Mouse (Mus musculus) liver, postnatal 0 days (tissue): Measurements from ENCODE around the gene Fgfr4. TPM values are rescaled to one million over a fixed set of nuclear protein-coding genes. Genes with fewer than 3 reads are reported as not detected.

ENCODE experiments used
- ATAC-seq: fragments of 200-750 bp; cut with Nextera tagmentation; 2 replicates; pipeline ENCODE4 v1.8.0; 2017; ENCODE audit warnings: mild to moderate bottlenecking, moderate library complexity
- DNase-seq: peaks from one replicate; pipeline ENCODE4 v3.0.0-alpha.2; 2016
- H3K27ac ChIP-seq: fragments of 300-500 bp; sonication (generic); 2 replicates; pipeline ENCODE4 v1.5.1; 2014; ENCODE audit warnings: antibody characterized with exemption, moderate library complexity, mild to moderate bottlenecking, low read depth
- H3K27me3 ChIP-seq: fragments of 300-500 bp; sonication (generic); 2 replicates; pipeline ENCODE4 v1.6.1; 2014; ENCODE audit warnings: low read length, control low read depth, mixed read lengths; ENCODE audit not compliant: insufficient read depth
- H3K36me3 ChIP-seq: fragments of 300-500 bp; sonication (generic); replicated peaks from 2 replicates; pipeline ENCODE4 v1.6.1; 2014; ENCODE audit warnings: mild to moderate bottlenecking, control low read depth, low read length, moderate library complexity, mixed read lengths; ENCODE audit not compliant: insufficient read depth
- H3K4me1 ChIP-seq: fragments of 300-500 bp; sonication (generic); 2 replicates; pipeline ENCODE4 v1.6.1; 2014; ENCODE audit warnings: antibody characterized with exemption, mild to moderate bottlenecking, control low read depth; ENCODE audit not compliant: insufficient read depth
- H3K4me2 ChIP-seq: fragments of 300-500 bp; sonication (generic); 2 replicates; pipeline ENCODE4 v1.6.1; 2014; ENCODE audit warnings: low read depth, mild to moderate bottlenecking, low read length, moderate library complexity, mixed read lengths
- H3K4me3 ChIP-seq: fragments of 300-500 bp; sonication (generic); 2 replicates; pipeline ENCODE4 v1.5.1; 2014; ENCODE audit warnings: low read depth, low read length
- H3K9ac ChIP-seq: fragments of 300-500 bp; sonication (generic); replicated peaks from 2 replicates; pipeline ENCODE4 v1.6.1; 2014; ENCODE audit warnings: mild to moderate bottlenecking, moderate library complexity
- H3K9me3 ChIP-seq: fragments of 300-500 bp; sonication (generic); 2 replicates; pipeline ENCODE4 v1.6.1; 2016; ENCODE audit warnings: mild to moderate bottlenecking, control low read depth, low read length, mixed read lengths
- CTCF ChIP-seq: sonication (generic); IDR thresholded peaks from 2 replicates; pipeline ENCODE4 v1.5.1; 2016; ENCODE audit warnings: antibody characterized with exemption, low read depth
- EP300 ChIP-seq: IDR thresholded peaks from 2 replicates; pipeline ENCODE4 v1.6.1; 2016; ENCODE audit warnings: antibody characterized with exemption, low read depth, mild to moderate bottlenecking
- WGBS: fragments of 180-500 bp; shearing (Covaris S2); extraction: QIAGEN DNeasy Blood & Tissue Kit; methylation state at CpG from one replicate; pipeline ENCODE4 v1.1.7; 2014; ENCODE audit not compliant: insufficient replicate concordance; 5-methylcytosine and 5-hydroxymethylcytosine counted together
- polyA plus RNA-seq: library from polyadenylated mRNA; unstranded; fragments of >200 nt; fragmentation: Nextera tagmentation; extraction: Ambion mirVana; gene quantifications from 2 replicates; pipeline ENCODE4 v1.2.1, GENCODE M21; 2015

Fgfr4 gene
- 4.9 and 5.1 TPM in 2 replicates for polyA plus RNA-seq

DNA sequence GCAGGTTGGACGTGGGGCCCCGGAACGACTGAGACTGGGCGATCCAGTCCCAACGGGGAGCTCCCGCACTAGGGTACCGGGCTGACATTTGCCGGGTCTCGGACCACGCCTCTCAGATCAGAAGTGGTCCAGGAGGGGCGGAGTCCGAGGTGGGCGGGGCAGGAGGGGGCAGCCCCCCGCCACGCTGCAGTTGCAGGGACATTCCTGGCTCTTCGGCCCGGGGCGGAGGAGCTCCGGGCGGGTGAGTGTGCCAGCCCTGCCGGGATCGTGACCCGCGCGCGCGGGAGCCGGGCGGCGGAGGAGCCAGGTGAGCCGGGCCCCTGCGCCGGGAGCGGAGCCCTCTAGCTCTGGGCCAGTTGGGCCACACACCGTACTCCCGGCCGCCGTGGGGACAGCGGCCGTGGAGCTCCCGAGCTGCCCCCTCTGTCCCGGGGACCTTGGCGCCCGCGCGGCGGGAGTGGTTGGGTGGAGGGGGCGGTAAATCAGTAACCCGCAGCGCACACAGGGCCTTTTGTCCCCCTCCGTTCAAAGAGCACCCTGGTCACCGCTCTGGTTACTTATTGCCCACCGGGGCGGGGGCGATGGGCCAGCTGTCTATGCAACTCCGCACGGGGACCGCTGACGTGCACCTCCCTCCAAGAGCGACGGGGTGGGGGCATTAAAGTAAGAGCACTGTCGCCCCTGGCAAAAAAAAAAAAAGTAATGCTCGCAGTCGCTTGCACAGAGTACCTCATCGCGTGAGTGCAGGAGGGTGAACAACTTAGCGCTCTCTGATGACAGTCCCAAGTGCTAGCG is at the start of gene Fgfr4:
TSS of gene Fgfr4 (plus strand) at position 20 of the 795 bp plus-strand sequence.
- peak; percentile 78 for DNase-seq
- Histone ChIP-seq H3K4me2 (peak within 1 kb of the TSS; percentile 68), H3K4me3 (peak within 1 kb of the TSS; percentile 52), H3K27ac (peak within 1 kb of the TSS; percentile 95), H3K27me3 (peaks cover 24% of the 10 kb centered on the region), H3K36me3 (no peaks in the 10 kb centered on the region), H3K9me3 (no peaks in the 10 kb centered on the region), H3K9ac (peak within 1 kb of the TSS; percentile 70), H3K4me1 (no peaks in the 10 kb centered on the region)
- 3% methylated on average over 61 of the region's 68 CpGs for WGBS
- no peak for TF ChIP-seq EP300
- no peak for TF ChIP-seq CTCF
- peak; percentile 97 for ATAC-seq

DNA sequence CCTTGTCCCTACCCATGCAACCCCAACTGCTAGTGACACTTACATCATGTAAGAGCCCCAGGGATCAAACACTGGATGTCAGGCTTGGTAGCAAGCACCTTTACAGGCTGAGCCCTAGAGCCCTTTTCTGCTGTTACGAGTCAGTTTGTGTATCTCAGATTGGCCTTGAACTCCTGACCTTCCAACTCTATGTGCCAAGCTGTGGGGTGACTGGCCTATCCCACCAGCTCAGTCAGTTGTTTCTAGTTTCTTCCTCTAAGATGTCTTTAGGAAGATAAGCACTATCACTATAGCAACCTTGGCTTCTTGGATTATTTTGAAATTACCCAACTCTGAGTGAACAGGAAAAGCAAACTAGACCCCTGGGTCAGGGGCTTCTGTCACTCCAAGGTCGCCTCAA is 49.1 kb upstream of the Fgfr4 start:
- no peak for TF ChIP-seq CTCF
- TF ChIP-seq EP300 = no peak
- 59% methylated on average over 2 of the region's 2 CpGs for WGBS
- no peak overlapping the region for H3K4me3 ChIP-seq

DNA sequence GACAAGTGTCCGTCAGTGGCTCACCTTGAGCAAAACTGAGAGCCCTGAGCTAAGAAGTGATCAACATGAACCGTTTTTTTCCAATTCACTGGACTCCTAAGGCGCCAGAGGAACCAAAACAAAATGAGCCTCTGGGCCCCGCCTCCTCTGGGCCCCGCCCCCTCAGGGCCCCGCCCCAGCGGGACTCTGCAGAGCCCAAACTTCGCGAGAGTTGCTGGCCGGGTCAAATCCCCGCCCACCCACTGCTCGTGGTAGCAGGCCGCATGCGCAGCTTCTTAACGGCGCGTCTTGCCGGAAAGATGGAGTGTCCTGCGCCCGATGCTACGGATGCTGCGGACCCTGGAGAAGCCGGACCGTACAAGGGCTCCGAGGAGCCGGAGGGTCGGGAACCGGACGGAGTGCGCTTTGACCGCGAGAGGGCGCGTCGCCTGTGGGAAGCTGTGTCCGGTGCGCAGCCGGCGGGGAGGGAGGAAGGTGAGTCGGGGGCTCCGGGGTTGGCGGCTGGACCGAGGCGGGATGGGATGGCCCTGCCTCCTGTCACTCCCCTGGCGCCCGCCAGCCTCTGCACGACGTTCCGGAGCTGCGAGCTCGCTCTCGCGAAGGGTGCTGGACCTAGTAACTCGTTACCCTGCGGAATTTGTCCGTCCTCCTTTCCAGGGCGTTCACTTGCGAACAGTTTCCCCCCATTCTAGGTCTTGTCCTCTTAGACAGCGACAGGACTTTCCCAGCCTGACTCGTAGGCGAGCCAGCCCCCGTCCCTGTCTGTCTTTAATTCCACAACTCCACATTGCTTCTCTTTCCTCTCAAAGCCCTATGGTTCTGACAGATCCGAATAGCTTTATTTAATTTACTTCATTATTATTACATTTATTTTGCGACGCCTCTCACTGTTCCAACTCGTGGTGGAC is 47.1 kb upstream of the Fgfr4 start, which contains the start of gene Zfp346:
TSS of gene Zfp346 (plus strand) at position 267 of the 908 bp plus-strand sequence.
- peak; percentile 98 for DNase-seq
- WGBS = under 1% methylated on average over 63 of the region's 66 CpGs
- TF ChIP-seq CTCF = peak; percentile 65
- peak; percentile 52; the same call in 1 of the 2 replicates for TF ChIP-seq EP300
- H3K27me3 ChIP-seq = no peaks in the 10 kb centered on the region
- H3K4me1 ChIP-seq = peaks cover 10% of the 10 kb centered on the region
- peak; percentile 97 for ATAC-seq
- H3K4me3 ChIP-seq = peak within 1 kb of the TSS; percentile 84
- H3K36me3 ChIP-seq = peaks cover 7% of the 10 kb centered on the region
- peak within 1 kb of the TSS; percentile 88 for H3K4me2 ChIP-seq
- no peaks in the 10 kb centered on the region for H3K9me3 ChIP-seq
- H3K9ac ChIP-seq = peak within 1 kb of the TSS; percentile 82
- peak within 1 kb of the TSS; percentile 62 for H3K27ac ChIP-seq

More for the DNA sequence above, 49.1 kb upstream of the Fgfr4 start:
- ATAC-seq (no peak), DNase-seq (no peak)
- Histone ChIP-seq H3K4me2 (no peak overlapping the region), H3K27ac (no peak overlapping the region), H3K4me1 (peaks cover 15% of the 10 kb centered on the region), H3K27me3 (no peaks in the 10 kb centered on the region), H3K36me3 (peaks cover 6% of the 10 kb centered on the region), H3K9ac (no peak overlapping the region), H3K9me3 (no peaks in the 10 kb centered on the region)

DNA sequence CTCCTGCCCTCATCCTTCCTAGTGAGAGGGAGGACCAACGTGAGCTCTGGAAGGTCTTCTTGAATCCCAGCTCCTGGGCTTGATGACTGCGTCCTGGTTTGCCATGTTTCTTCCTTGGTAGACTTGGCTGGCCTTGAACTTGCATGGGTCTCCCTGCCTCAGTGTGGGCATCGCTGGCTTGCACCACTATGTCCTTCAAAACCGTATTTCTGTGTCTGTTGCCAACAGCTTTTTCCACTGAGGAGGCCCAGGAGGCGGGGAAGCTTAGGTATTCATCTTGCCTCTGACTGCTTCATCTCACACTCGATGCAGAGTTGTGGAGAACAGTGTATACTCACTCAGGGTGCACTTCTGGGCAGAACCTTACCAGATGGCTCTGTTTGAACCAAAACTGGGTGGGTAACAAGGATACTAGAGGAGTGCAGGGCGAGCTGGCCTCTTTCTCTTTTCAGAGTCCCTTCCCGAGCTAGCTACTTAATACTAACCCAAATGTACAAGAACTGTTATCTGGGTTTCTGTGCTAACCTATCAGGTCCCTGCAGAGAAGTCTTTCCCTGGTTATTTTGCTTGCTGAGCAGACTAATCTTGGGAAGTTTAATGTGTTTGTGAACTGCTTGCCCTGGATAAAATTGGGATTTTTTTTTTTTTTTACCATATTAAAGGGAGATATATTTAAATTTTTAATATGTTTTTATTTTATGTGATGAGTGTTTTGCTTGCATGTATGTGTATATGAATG is 46.3 kb upstream of the Fgfr4 start:
- peak; percentile 23 for DNase-seq
- no peak for ATAC-seq
- TF ChIP-seq EP300 = no peak
- no peak for TF ChIP-seq CTCF
- Histone ChIP-seq H3K4me3 (peak overlapping the region; percentile 84), H3K9ac (peak overlapping the region; percentile 82), H3K9me3 (no peaks in the 10 kb centered on the region), H3K4me2 (peak overlapping the region; percentile 88), H3K36me3 (peaks cover 7% of the 10 kb centered on the region), H3K27ac (peak overlapping the region; percentile 62), H3K4me1 (peaks cover 10% of the 10 kb centered on the region), H3K27me3 (no peaks in the 10 kb centered on the region)
- WGBS = 16% methylated on average over 8 of the region's 8 CpGs

DNA sequence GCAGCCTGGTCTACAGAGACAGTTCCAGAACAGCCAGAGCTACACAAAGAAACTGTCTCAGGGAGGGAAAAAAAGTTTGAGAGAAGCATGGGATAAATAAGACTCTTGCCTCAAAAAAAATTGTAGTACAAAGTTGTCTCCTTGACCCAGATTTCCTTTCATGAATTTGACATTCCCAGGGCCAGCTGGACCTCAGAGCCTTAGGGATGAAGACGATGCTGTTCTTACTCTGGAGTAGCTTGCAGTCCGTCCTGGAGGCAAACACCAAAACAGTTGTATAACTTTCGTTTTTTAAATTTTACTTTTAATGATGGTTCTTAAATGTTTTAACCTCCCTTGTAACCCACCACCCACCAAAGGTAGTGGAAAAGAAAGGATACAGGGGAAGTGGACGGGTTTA is 45.3 kb upstream of the Fgfr4 start:
- no peak for DNase-seq
- Histone ChIP-seq H3K9me3 (no peaks in the 10 kb centered on the region), H3K4me2 (peak overlapping the region; percentile 15; the same call in 1 of the 2 replicates), H3K9ac (no peak overlapping the region), H3K36me3 (peaks cover 7% of the 10 kb centered on the region), H3K27me3 (no peaks in the 10 kb centered on the region), H3K4me1 (peaks cover 10% of the 10 kb centered on the region), H3K4me3 (no peak overlapping the region), H3K27ac (no peak overlapping the region)
- 88% methylated on average over 4 of the region's 4 CpGs for WGBS
- ATAC-seq = no peak
- no peak for TF ChIP-seq CTCF
- TF ChIP-seq EP300 = no peak
